Mouse (Mus musculus): ENCODE data around the gene Sprr2d. TPM values are rescaled to one million over a fixed set of nuclear protein-coding genes. Genes with fewer than 3 reads are reported as not detected.

Gene Sprr2d
- not detected in 3 replicates for total RNA-seq (2017)

DNA sequence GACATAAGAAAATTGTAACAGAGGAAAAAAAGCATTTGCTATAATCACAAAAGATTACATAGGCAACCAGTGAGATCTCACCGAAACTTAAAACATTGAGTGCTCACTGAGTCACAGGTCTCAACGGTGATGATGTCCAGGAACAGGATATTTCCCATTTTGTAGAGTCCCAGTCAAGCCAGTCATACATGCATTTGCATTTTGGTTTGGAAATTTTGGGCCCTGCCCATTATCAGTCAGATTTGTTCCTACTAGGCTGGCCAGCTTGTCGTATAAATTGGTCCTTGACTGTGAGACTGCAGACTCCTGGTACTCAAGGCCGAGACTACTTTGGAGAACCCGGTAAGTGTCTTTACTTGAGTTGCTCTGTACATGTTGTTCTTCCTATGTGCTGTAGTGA lies at the start of gene Sprr2d:
Gene Sprr2d (plus strand): TSS at position 301 of the 400 bp plus-strand sequence.
- ATAC-seq (replicated peaks; ENCODE audit: insufficient number of reproducible peaks, low FRiP score, low TSS enrichment, poor library complexity, severe bottlenecking): no peak

DNA sequence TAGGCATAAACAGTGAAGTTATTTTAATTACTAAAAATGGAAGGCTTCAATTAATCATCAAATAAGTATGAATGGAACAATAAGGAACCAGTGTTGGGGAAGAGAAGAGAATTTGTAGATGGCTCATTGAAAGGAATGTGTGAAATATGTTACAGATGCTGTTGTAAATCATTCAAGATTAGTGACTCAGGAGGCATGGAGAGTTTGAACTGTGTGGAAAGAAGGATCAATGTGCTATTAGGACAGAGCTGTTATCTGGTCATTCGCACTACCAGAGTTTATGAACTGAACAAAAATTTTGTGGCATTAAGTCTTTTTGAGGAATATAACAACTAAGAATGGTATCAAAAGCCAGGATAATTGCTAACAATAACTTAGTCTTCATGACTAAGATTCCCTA lies 31.5 kb upstream of the Sprr2d start:
- ATAC-seq (replicated peaks; ENCODE audit: insufficient number of reproducible peaks, low FRiP score, low TSS enrichment, poor library complexity, severe bottlenecking): no peak

DNA sequence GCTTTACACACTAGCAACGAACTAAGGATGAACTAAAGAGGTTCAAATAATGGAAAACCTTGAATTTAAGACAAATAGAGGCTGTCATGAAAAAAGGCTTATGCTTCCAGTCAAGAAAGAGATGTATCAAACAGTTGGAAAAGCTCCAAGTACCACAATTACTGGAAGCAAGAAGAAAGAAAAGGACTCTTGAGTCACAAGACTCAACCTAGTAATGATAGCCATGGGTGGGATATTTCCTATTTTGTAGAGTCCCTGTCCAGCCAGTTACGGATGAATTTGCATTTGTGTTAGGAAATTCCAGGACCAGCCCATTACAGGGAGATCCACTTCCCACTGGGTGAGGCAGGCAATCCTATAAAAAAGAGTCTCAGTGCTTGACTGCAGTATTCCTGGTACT lies 22.6 kb upstream of the Sprr2d start, which contains the start of gene Sprr2b:
Gene Sprr2b (plus strand): TSS at position 301 of the 400 bp plus-strand sequence.
- ATAC-seq (replicated peaks; ENCODE audit: insufficient number of reproducible peaks, low FRiP score, low TSS enrichment, poor library complexity, severe bottlenecking): no peak

DNA sequence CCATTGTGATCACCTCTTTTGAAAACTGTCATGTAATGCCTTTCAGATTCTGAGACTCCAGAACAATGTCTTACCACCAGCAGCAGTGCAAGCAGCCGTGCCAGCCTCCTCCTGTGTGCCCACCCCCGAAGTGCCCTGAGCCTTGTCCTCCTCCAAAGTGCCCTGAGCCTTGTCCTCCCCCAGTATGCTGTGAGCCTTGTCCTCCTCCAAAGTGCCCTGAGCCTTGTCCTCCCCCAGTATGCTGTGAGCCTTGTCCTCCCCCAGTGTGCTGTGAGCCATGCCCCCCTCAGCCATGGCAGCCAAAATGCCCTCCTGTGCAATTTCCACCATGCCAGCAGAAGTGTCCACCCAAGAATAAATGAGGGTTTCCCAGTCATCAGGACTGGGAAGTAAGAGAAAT lies 21.6 kb upstream of the Sprr2d start:
- no peak for ATAC-seq (replicated peaks; ENCODE audit: insufficient number of reproducible peaks, low FRiP score, low TSS enrichment, poor library complexity, severe bottlenecking)

DNA sequence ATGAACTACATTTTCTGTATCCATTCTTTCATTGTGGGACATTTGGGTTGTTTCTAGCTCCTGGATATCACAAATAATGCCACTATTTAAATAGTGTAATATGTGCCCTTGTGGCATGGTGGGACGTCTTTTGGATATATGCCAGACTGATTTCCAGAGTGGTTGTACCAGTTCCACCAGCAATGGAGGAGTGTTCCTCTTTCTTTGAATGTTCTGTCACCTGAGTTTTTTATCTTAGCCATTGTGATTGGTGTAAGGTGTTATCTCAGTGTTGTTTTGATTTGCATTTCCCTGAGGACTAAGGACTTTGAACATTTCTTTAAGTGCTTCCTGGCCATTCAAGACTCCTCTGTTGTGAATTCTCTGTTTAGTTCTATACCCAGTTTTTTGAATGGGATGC lies 2.7 kb upstream of the Sprr2d start:
- ATAC-seq (replicated peaks; ENCODE audit: insufficient number of reproducible peaks, low FRiP score, low TSS enrichment, poor library complexity, severe bottlenecking): no peak

DNA sequence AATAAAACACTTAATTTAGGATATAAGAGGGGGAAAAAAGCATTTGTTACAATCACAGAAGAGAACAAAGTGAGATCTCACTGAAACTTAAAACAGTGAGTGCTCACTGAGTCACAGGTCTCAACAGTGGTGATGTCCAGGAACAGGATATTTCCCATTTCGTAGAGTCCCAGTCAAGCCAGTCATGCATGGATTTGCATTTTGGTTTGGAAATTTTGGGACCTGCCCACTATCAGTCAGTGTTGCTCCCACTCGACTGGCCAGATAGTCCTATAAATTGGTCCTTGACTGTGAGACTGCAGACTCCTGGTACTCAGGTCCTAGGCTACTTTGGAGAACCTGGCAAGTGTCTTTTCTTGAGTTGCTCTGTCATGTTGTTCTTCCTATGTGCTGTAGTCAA lies 12.9 kb downstream of the Sprr2d start, which contains the start of gene Sprr2e:
Gene Sprr2e (plus strand): TSS at position 301 of the 400 bp plus-strand sequence.
- ATAC-seq (replicated peaks; ENCODE audit: insufficient number of reproducible peaks, low FRiP score, low TSS enrichment, poor library complexity, severe bottlenecking): no peak

DNA sequence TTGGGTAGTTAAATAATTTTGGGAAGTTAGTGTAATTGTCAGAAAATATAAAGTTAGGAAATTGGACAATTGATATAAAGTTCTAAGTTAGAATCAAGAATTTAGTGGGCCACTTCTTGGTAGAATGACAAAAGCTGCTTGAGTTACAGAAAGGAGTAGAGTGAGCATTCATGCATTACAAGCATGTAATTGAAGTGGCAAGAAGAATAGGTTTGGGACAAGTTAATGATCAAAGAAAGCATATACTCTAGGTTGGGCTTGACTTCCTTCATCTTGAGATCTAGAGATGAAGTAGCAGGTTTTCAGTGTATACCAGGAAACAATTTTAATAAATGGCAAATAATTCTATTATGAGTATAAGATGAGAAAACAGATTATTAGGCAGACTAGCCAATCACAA lies 22.7 kb downstream of the Sprr2d start:
- ATAC-seq (replicated peaks; ENCODE audit: insufficient number of reproducible peaks, low FRiP score, low TSS enrichment, poor library complexity, severe bottlenecking): no peak

DNA sequence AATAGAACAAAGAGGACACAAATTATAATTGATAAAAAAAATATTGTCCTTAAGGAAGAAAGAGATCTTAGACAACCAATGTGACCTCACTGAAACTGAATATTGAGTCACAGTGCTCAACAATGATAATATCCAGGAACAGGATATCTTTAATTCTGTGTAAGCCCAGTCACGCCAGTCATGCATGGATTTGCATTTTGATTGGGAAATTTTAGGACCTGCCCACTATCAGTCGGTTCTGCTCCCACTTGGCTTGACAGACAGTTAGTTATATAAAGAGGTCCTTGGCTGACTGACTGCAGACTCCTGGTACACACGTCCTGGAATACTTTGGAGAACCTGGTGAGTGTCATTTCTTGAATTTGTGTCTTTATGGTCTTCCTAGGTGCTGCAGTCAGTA lies 25.9 kb downstream of the Sprr2d start, which contains the start of gene Sprr2f:
Gene Sprr2f (plus strand): TSS at position 301 of the 400 bp plus-strand sequence.
- ATAC-seq (replicated peaks; ENCODE audit: insufficient number of reproducible peaks, low FRiP score, low TSS enrichment, poor library complexity, severe bottlenecking): no peak

DNA sequence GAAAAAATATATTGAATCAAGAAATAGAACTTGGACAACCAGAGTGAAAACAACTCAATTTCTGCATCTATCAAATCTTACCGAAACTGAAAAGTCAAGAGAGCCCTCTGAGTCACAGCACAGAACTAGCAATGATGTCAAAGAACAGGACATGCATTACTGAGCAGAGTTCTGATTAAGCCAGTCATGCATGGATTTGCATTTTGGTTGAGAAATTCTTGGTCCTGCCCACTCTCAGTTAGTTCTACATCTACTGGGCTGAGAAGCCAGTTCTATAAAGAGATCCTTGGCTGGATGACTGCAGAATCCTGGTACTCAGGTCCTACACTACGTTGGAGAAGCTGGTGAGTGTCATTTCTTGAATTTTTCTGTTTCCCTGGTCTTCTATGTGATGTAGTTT lies 34.7 kb downstream of the Sprr2d start:
- no peak for ATAC-seq (replicated peaks; ENCODE audit: insufficient number of reproducible peaks, low FRiP score, low TSS enrichment, poor library complexity, severe bottlenecking)

DNA sequence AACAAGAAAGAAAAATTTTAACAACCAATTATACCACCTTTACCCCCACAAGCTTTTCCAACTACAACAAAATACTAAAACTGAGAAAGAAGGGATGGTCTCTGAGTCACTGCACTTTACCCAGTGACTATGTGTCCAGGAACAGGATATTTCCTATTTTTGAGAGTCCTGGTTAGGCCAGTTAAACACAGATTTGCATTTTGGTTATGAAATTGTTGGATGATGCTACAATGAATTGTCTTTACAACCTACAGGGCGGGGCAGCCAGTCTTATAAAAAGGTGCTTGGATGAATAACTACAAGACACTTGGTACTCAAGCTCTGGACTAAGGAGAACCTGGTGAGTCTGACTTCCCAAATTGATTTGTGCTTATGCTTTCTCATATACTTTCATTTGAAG lies 46.4 kb downstream of the Sprr2d start, which contains the start of gene Sprr2h:
Gene Sprr2h (plus strand): TSS at position 301 of the 400 bp plus-strand sequence.
- no peak for ATAC-seq (replicated peaks; ENCODE audit: insufficient number of reproducible peaks, low FRiP score, low TSS enrichment, poor library complexity, severe bottlenecking)

Other genes with a start within 250 kb of the Sprr2d start
- not detected in 3 replicates for gene Prr9, start 215.2 kb upstream of the Sprr2d start, total RNA-seq (2017)
- gene Lelp1, start 196.4 kb upstream of the Sprr2d start, total RNA-seq (2017): not detected in 3 replicates
- gene Sprr2a1, start 123.3 kb upstream of the Sprr2d start, total RNA-seq (2017): not detected in 3 replicates
- not detected in 3 replicates for gene Sprr2a2, start 123.2 kb upstream of the Sprr2d start, total RNA-seq (2017)
- not detected in 3 replicates for gene Sprr2a3, start 53.7 kb upstream of the Sprr2d start, total RNA-seq (2017)
- gene Sprr2b, start 22.5 kb upstream of the Sprr2d start, total RNA-seq (2017): not detected in 3 replicates
- not detected in 3 replicates for gene Sprr2e, start 13.0 kb downstream of the Sprr2d start, total RNA-seq (2017)
- gene Sprr2f, start 26.0 kb downstream of the Sprr2d start, total RNA-seq (2017): not detected in 3 replicates
- gene Sprr2h, start 46.5 kb downstream of the Sprr2d start, total RNA-seq (2017): not detected in 3 replicates
- not detected in 3 replicates for gene Sprr2i, start 68.9 kb downstream of the Sprr2d start, total RNA-seq (2017)
- not detected in 3 replicates for gene Sprr2j-ps, start 78.9 kb downstream of the Sprr2d start, total RNA-seq (2017)
- 1.3 to 3.4 TPM (median 2.5 TPM) in 3 replicates for gene Gm9774, start 90.3 kb downstream of the Sprr2d start, total RNA-seq (2017)
- gene Sprr2k, start 93.4 kb downstream of the Sprr2d start, total RNA-seq (2017): not detected in 3 replicates
- gene Sprr1b, start 99.6 kb downstream of the Sprr2d start, total RNA-seq (2017): not detected in 3 replicates
- not detected in 3 replicates for gene Sprr3, start 119.6 kb downstream of the Sprr2d start, total RNA-seq (2017)
- not detected in 3 replicates for gene Sprr1a, start 146.8 kb downstream of the Sprr2d start, total RNA-seq (2017)
- not detected in 3 replicates for gene Sprr4, start 161.4 kb downstream of the Sprr2d start, total RNA-seq (2017)
- gene 2310046K23Rik, start 195.4 kb downstream of the Sprr2d start, total RNA-seq (2017): not detected in 3 replicates
- gene Ivl, start 234.6 kb downstream of the Sprr2d start, total RNA-seq (2017): not detected in 3 replicates
- not detected in 3 replicates for gene Smcp, start 249.9 kb downstream of the Sprr2d start, total RNA-seq (2017)

Measured in monocyte, adult 5-6 weeks (primary cell).